In the genomic region with DNA sequence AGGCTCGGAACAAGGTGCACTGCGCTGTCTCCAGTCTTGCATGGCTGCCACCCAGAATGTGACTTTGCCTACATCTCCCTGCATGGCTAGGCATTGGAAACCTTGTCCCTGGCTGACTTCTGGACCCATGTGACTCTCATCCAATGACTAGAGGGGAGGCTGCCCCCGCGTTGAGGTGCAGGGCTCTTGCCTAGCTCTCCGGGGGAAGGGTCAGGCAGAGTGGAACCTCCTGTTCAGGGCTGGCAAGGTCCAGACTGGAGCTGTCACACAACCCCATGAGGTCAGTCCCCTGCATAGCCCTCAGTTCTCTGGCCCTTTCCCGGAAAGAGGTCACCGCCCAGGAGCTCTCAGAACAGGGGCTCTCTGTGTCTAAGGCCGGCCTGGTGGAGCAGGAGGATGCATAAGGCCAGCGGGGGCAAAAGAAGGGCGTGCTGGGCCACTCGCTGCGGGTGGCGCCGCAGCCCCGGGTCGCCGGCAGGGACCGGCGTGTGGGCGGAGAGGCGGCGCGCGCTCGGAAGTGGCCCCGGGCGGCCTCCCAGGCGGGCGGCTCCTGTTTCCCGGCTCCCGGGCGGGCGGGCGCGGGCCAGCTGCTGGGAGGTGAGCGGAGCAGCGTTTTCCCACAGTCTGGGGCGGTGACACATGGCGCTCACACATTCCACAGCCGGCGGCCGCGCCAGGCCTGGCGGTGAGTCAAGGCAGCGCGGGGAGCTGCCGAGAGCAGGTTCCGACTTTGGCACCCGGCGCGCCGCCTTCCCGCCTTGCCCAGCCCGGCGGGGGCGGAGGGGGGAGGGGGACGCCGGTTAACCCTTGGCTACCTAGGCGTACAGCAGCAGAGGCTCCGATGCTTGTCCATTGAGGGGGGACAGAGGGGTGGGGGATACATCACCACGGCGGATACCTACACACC, we compare ENCODE assay signal across 8 mouse cellular contexts. TPM values are rescaled to one million over a fixed set of nuclear protein-coding genes. Genes with fewer than 3 reads are reported as not detected.
A peak's percentile ranks its signal among the peaks of the same experiment; 100 is the strongest.
DNase-seq lines count a peak whose midpoint lies in the region; ATAC-seq and TF ChIP-seq lines count a peak whose summit lies in the region.

No protein-coding gene starts in this region.

- peak; percentile 84 for DNase-seq in forebrain, embryonic 10.5 days (ENCODE audit: extremely low spot score, low spot score)
- peak; percentile 95 to 97 for DNase-seq in kidney, postnatal 25 days
- peak; percentile 76 for DNase-seq in testis, postnatal 14 days (ENCODE audit: low spot score)

- peak overlapping the region; percentile 78 for H3K9ac ChIP-seq in heart, embryonic 14.5 days (ENCODE audit: low read length)
- peak overlapping the region; percentile 25; the same call in 1 of the 2 replicates for H3K9ac ChIP-seq in liver, embryonic 15.5 days
- peak overlapping the region; percentile 58 for H3K9ac ChIP-seq in neural tube, embryonic 14.5 days (replicated peaks; ENCODE audit: low read depth, low read length)

- ATAC-seq in heart, embryonic 14.5 days (ENCODE audit: insufficient number of reproducible peaks, insufficient read depth, low FRiP score, low read depth) = peak; percentile 97
- peak; percentile 80 for ATAC-seq in liver, embryonic 15.5 days (ENCODE audit: insufficient read depth)
- peak; percentile 96 for ATAC-seq in neural tube, embryonic 14.5 days (ENCODE audit: low read depth)

- no peak overlapping the region for H3K27ac ChIP-seq in bone marrow macrophage, adult 2 months (ENCODE audit: insufficient read depth, low read depth, low read length)
- H3K27ac ChIP-seq in forebrain, embryonic 10.5 days = peak overlapping the region; percentile 93
- peak overlapping the region; percentile 52 to 94 for H3K27ac ChIP-seq in heart, embryonic 14.5 days (replicated peaks in 1 of 2; ENCODE audit: control insufficient read depth in 1 of 2, insufficient read depth in 1 of 2, low read depth in 2 of 2, low read length in 2 of 2)
- peak overlapping the region; percentile 87 for H3K27ac ChIP-seq in liver, embryonic 15.5 days (replicated peaks)
- no peak overlapping the region; the same call in 1 of the 2 replicates for H3K27ac ChIP-seq in neural tube, embryonic 14.5 days (ENCODE audit: low read depth, low read length)

- H3ac ChIP-seq in C2C12 (ENCODE audit: control insufficient read depth, insufficient read length, low read depth) = peak overlapping the region; percentile 66

- H3K79me2 ChIP-seq in C2C12 (ENCODE audit: control insufficient read depth, insufficient read depth) = no peaks in the 10 kb centered on the region

- no peaks in the 10 kb centered on the region for H3K36me3 ChIP-seq in C2C12 (ENCODE audit: control insufficient read depth, insufficient read depth)
- no peaks in the 10 kb centered on the region for H3K36me3 ChIP-seq in forebrain, embryonic 10.5 days (replicated peaks)
- H3K36me3 ChIP-seq in heart, embryonic 14.5 days (ENCODE audit: control insufficient read depth, insufficient read depth, low read length) = no peaks in the 10 kb centered on the region
- H3K36me3 ChIP-seq in liver, embryonic 15.5 days (replicated peaks) = no peaks in the 10 kb centered on the region
- no peaks in the 10 kb centered on the region for H3K36me3 ChIP-seq in neural tube, embryonic 14.5 days (ENCODE audit: control insufficient read depth, insufficient read depth, low read length)

- WGBS in forebrain, embryonic 10.5 days = under 1% methylated on average over 61 of the region's 62 CpGs
- WGBS in heart, embryonic 14.5 days = under 1% methylated on average over 54 of the region's 62 CpGs
- WGBS in liver, embryonic 15.5 days (ENCODE audit: insufficient replicate concordance) = 2% methylated on average over 46 of the region's 62 CpGs
- WGBS in neural tube, embryonic 14.5 days = under 1% methylated on average over 56 of the region's 62 CpGs

- H3K9me3 ChIP-seq in forebrain, embryonic 10.5 days = peaks cover 5% of the 10 kb centered on the region
- H3K9me3 ChIP-seq in heart, embryonic 14.5 days (ENCODE audit: control insufficient read depth, low read length) = no peaks in the 10 kb centered on the region
- H3K9me3 ChIP-seq in liver, embryonic 15.5 days (replicated peaks) = no peaks in the 10 kb centered on the region
- no peaks in the 10 kb centered on the region for H3K9me3 ChIP-seq in neural tube, embryonic 14.5 days (ENCODE audit: control insufficient read depth, low read length)

- H3K4me2 ChIP-seq in heart, embryonic 14.5 days (ENCODE audit: low read length) = peak overlapping the region; percentile 93
- H3K4me2 ChIP-seq in liver, embryonic 15.5 days = peak overlapping the region; percentile 61
- H3K4me2 ChIP-seq in neural tube, embryonic 14.5 days (ENCODE audit: low read depth, low read length) = peak overlapping the region; percentile 78

- H3K4me3 ChIP-seq in C2C12 (ENCODE audit: insufficient read depth, poor library complexity, severe bottlenecking) = peak overlapping the region; percentile 11
- H3K4me3 ChIP-seq in bone marrow macrophage, adult 2 months (ENCODE audit: insufficient read depth, low read length) = peak overlapping the region; percentile 56
- H3K4me3 ChIP-seq in forebrain, embryonic 10.5 days = peak overlapping the region; percentile 65
- peak overlapping the region; percentile 36 to 55 for H3K4me3 ChIP-seq in heart, embryonic 14.5 days (ENCODE audit: control insufficient read depth in 1 of 2, insufficient read depth in 1 of 2, low read depth in 1 of 2, low read length in 2 of 2)
- H3K4me3 ChIP-seq in liver, embryonic 15.5 days (replicated peaks) = peak overlapping the region; percentile 54
- H3K4me3 ChIP-seq in neural tube, embryonic 14.5 days (ENCODE audit: low read depth, low read length) = peak overlapping the region; percentile 44

- H3K4me1 ChIP-seq in bone marrow macrophage, adult 2 months (ENCODE audit: control insufficient read depth, insufficient read depth, low read length) = peaks cover 10% of the 10 kb centered on the region
- peaks cover 58% of the 10 kb centered on the region for H3K4me1 ChIP-seq in forebrain, embryonic 10.5 days
- H3K4me1 ChIP-seq in heart, embryonic 14.5 days (ENCODE audit: control insufficient read depth in 2 of 2, insufficient read depth in 2 of 2, low read length in 2 of 2) = peaks cover 15 to 30% of the 10 kb centered on the region in 2 experiments
- H3K4me1 ChIP-seq in liver, embryonic 15.5 days (replicated peaks) = peaks cover 9% of the 10 kb centered on the region
- H3K4me1 ChIP-seq in neural tube, embryonic 14.5 days (ENCODE audit: control insufficient read depth, insufficient read depth, low read length) = peaks cover 6% of the 10 kb centered on the region; the same call in 1 of the 2 replicates

- no peak for TF ChIP-seq POLR2A in bone marrow macrophage, adult 2 months (IDR thresholded peaks at IDR 0.05; ENCODE audit: borderline replicate concordance, low read depth, low read length)

- TF ChIP-seq CTCF in C2C12 (IDR thresholded peaks at IDR 0.05; ENCODE audit: control insufficient read depth, insufficient read depth, insufficient read length) = no peak
- no peak for TF ChIP-seq CTCF in bone marrow macrophage, adult 2 months (IDR thresholded peaks at IDR 0.05; ENCODE audit: low read depth, low read length)

- no peaks in the 10 kb centered on the region for H3K79me3 ChIP-seq in C2C12 (ENCODE audit: low read depth)

- H3K27me3 ChIP-seq in C2C12 (ENCODE audit: control insufficient read depth, insufficient read depth, insufficient read length) = no peaks in the 10 kb centered on the region
- H3K27me3 ChIP-seq in forebrain, embryonic 10.5 days (ENCODE audit: poor library complexity, severe bottlenecking) = peaks cover 79% of the 10 kb centered on the region
- H3K27me3 ChIP-seq in heart, embryonic 14.5 days (ENCODE audit: control insufficient read depth, insufficient read depth, low read length) = 0 out of 2 replicates have a peak, but pooled peaks cover 5% of the 10 kb centered on the region
- H3K27me3 ChIP-seq in liver, embryonic 15.5 days = peaks cover 48% of the 10 kb centered on the region
- H3K27me3 ChIP-seq in neural tube, embryonic 14.5 days (ENCODE audit: control insufficient read depth, insufficient read depth, low read length) = peaks cover 9% of the 10 kb centered on the region; the same call in 1 of the 2 replicates

TF ChIP-seq in C2C12, 6 proteins besides CTCF, POLR2A, EP300 and RAD21:
- TF ChIP-seq MYOD1 (IDR thresholded peaks at IDR 0.05; ENCODE audit: control insufficient read depth, insufficient read length, low read depth) (peak; percentile 60), CEBPB (IDR thresholded peaks at IDR 0.05; ENCODE audit: low read depth) (no peak), USF1 (IDR thresholded peaks at IDR 0.05; ENCODE audit: low read depth) (peak; percentile 30), MYOG (IDR thresholded peaks at IDR 0.05; ENCODE audit: control insufficient read depth, extremely low read depth, insufficient read length) (no peak), MAX (IDR thresholded peaks at IDR 0.05) (peak; percentile 69), FOSL1 (IDR thresholded peaks at IDR 0.05; ENCODE audit: insufficient read depth, low read length, poor library complexity, severe bottlenecking) (no peak)

RNA-seq across cellular contexts. Expression of gene Hes1, which starts 55.5 kb away (rescaled TPM):
- polyA plus RNA-seq in C2C12 (2012; fragmentation: generic; extraction: Trizol) = 41.9 TPM
- not detected in 2 replicates for polyA plus RNA-seq in bone marrow macrophage, adult 2 months (2012; ENCODE audit: insufficient read depth, insufficient read length, missing spikeins)
- polyA plus RNA-seq in forebrain, embryonic 10.5 days (2016; fragmentation: Nextera tagmentation; extraction: Ambion mirVana) = 42.5 and 49.0 TPM in 2 replicates
- polyA plus RNA-seq in heart, embryonic 14.5 days (2014; fragmentation: Nextera tagmentation; extraction: Ambion mirVana) = 23.1 and 25.4 TPM in 2 replicates
- 5.4 and 6.1 TPM in 2 replicates for polyA plus RNA-seq in liver, embryonic 15.5 days (2015; fragmentation: Nextera tagmentation; extraction: Ambion mirVana)
- 8.1 and 12.7 TPM in 2 replicates for polyA plus RNA-seq in neural tube, embryonic 14.5 days (2014; fragmentation: Nextera tagmentation; extraction: Ambion mirVana)

Comparison
In these comparisons a context has a peak if more than half of its experiments do, and no peak if none do; other contexts are left out.
1. H3K4me3 ChIP-seq: peak in every context shown above with its lines; median percentile 65 in forebrain, embryonic 10.5 days; 56 in bone marrow macrophage, adult 2 months; 54 in liver, embryonic 15.5 days; 46 in heart, embryonic 14.5 days; 44 in neural tube, embryonic 14.5 days; 11 in C2C12.
2. H3K27ac ChIP-seq: peak in forebrain, embryonic 10.5 days (single experiment), heart, embryonic 14.5 days (2 of 2) and liver, embryonic 15.5 days (single experiment); none in bone marrow macrophage, adult 2 months (single experiment) and neural tube, embryonic 14.5 days (single experiment).
3. H3K9ac ChIP-seq: peak in every context shown above with its lines; median percentile 78 in heart, embryonic 14.5 days; 58 in neural tube, embryonic 14.5 days; 25 in liver, embryonic 15.5 days.
4. Peak in every context shown above with its lines, with median percentiles within 50 percentile points of each other: DNase-seq, ATAC-seq and H3K4me2 ChIP-seq.